Mouse (Mus musculus) macrophage (primary cell): ENCODE data around the gene Rfx5. TPM values are rescaled to one million over a fixed set of nuclear protein-coding genes. Genes with fewer than 3 reads are reported as not detected.
"Not testable (repeated sequence)": the region's sequence is repeated elsewhere in the genome, so short reads cannot be mapped to it uniquely, and the experiment has no call there.

Experiments
- H3K27ac ChIP-seq: fragments of 350-480 bp; formaldehyde crosslinking; 2 replicates; pipeline ENCODE4 v1.9.0; 2021
- H3K36me3 ChIP-seq: fragments of 350-480 bp; formaldehyde crosslinking; 2 replicates; pipeline ENCODE4 v1.9.0; 2021; ENCODE audit errors: inconsistent target
- H3K4me3 ChIP-seq: fragments of 350-480 bp; formaldehyde crosslinking; 2 replicates; pipeline ENCODE4 v1.9.0; 2021; ENCODE audit errors: inconsistent target
- H3K79me2 ChIP-seq: fragments of 350-480 bp; formaldehyde crosslinking; 2 replicates; pipeline ENCODE4 v1.9.0; 2021; ENCODE audit errors: inconsistent target
- WGBS: methylation state at CpG from one replicate; pipeline ENCODE4 v1.1.7; 2026; ENCODE audit warnings: inconsistent platforms; ENCODE audit not compliant: missing documents; 5-methylcytosine and 5-hydroxymethylcytosine counted together
- polyA plus RNA-seq: library from polyadenylated mRNA; stranded (reverse); fragments of 250-400 nt; gene quantifications from 3 replicates; pipeline ENCODE4 v1.2.4, GENCODE M21; 2018; ENCODE audit warnings: inconsistent platforms
- total RNA-seq, 78 experiments: library from RNA; depleted of rRNA; stranded (reverse); fragments of 250-400 nt; gene quantifications; 1 replicate in 9 of 78; 2 replicates in 24 of 78; 3 replicates in 43 of 78; 4 replicates in 2 of 78; pipeline ENCODE4 v1.2.4; 2018; ENCODE audit warnings: inconsistent platforms in 56 of 78

Rfx5 gene
- 10 to 100 TPM; 31.0 to 69.0 (median 40.2) TPM for total RNA-seq (2018; cell fraction: chromatin; rRNA removed)
- 10 to 100 TPM in 5 of 26 experiments, 1 to 10 TPM in 21; 7.2 to 12.4 (median 8.8) TPM for total RNA-seq (2018; cell fraction: cytosol; rRNA removed)
- 10 to 100 TPM; 17.7 to 41.4 (median 29.5) TPM for total RNA-seq (2018; cell fraction: nucleus; rRNA removed)
- polyA plus RNA-seq = 5.6 to 8.0 TPM (median 7.2 TPM) in 3 replicates

DNA sequence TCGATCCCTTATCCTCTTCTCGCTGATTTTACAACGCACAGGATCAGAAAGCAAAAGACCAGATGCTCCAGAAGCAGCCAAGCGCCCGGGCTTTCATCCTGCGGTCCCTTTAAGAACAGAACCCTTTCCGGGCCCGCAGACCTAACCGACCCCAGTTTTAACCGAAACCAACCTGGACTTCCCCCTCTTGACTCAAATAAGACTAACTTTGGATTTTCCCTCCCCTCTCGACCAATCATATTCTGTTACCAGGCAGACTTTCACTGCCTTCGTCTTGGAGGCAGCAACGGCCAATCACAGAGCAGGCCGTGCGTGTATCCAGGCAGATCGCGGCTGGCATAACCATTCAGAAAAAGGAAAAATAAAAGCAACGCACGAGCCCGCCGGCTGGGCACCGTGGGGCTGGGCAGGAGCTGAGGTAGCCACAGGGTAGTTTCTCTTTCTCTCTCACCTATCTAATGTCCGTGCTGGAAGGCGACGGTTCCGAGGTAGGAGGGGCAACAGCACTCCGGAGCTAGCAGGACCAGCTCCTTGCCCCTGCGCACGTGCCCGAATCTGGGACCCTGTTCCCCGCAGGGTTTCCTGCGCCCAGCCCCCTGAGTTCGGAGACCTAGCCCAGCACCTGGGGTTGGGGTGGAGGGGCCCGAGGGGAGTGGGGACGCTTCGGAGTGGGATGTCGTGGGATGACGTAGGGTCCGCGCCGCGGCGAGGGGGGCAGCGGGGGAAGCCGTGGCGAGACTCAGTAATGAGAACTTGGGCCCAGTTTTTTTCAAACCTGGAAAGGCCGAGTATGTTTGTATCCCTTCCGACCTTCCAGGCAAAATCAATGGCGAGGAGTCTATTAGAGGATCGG is at the start of gene Rfx5:
Gene Rfx5, plus strand, starts transcription at position 312 of the 853 bp plus-strand sequence.
- peak within 1 kb of the TSS; percentile 71 for H3K27ac ChIP-seq
- WGBS = under 1% methylated on average over 42 of the region's 50 CpGs
- H3K36me3 ChIP-seq = peaks cover 24% of the 10 kb centered on the region

GRCm38 (mm10) chr3:94904759-94905158 is 49.1 kb upstream of the Rfx5 start:
- not testable (repeated sequence) for H3K36me3 ChIP-seq, H3K4me3 ChIP-seq, H3K27ac ChIP-seq, H3K79me2 ChIP-seq
- WGBS = 78% methylated on average over 3 of the region's 3 CpGs

More for the DNA sequence above, at the start of gene Rfx5:
- H3K4me3 ChIP-seq = peak within 1 kb of the TSS; percentile 67
- no peaks in the 10 kb centered on the region for H3K79me2 ChIP-seq

- 47% methylated on average over 1 of the region's 1 CpGs for WGBS
Measured at GRCm38 (mm10) chr3:94906482-94906881, 47.4 kb upstream of the Rfx5 start.

DNA sequence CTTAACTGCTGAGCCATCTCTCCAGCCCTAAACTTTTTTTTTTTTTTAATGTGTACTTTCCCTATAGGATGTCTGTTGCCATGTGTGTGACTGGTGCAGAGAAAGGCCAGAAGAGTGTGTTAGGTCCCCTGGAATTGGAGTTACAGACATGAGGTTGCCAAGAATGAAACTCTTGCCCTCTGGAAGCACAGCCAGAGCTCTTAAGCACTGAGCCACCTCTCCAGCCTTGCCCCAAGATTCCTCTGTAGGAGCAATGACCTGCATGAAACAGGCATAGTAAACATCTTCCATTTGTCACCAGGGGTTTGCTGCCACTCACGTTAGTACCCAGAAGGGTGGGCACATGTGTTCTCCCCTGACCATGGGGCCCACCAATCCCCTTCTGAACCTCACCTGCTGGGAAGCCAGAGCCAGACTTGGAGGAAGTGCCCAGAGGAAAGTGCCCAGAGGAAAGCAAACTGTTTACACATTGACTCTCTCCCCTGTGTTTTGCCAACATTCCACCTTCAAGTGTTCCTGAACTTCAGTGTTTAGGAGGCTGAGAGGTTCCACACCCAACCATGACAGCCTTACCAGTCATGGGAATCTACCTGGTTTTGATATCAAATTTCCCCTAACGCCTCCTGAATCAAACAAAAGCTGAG is 42.7 kb upstream of the Rfx5 start:
- Histone ChIP-seq H3K4me3 (no peak overlapping the region), H3K36me3 (no peaks in the 10 kb centered on the region), H3K27ac (no peak overlapping the region), H3K79me2 (no peaks in the 10 kb centered on the region)
- 66% methylated on average over 2 of the region's 2 CpGs for WGBS

More at GRCm38 (mm10) chr3:94906482-94906881, 47.4 kb upstream of the Rfx5 start:
- Histone ChIP-seq H3K79me2 (no peaks in the 10 kb centered on the region), H3K4me3 (no peak overlapping the region), H3K36me3 (no peaks in the 10 kb centered on the region), H3K27ac (no peak overlapping the region)

GRCm38 (mm10) chr3:94913801-94914200 is 40.1 kb upstream of the Rfx5 start:
- H3K4me3 ChIP-seq = no peak overlapping the region
- no peaks in the 10 kb centered on the region for H3K36me3 ChIP-seq
- WGBS = 65% methylated on average over 5 of the region's 5 CpGs
- no peaks in the 10 kb centered on the region for H3K79me2 ChIP-seq
- H3K27ac ChIP-seq = no peak overlapping the region

GRCm38 (mm10) chr3:94915903-94916741 is 37.8 kb upstream of the Rfx5 start:
- 41% methylated on average over 7 of the region's 7 CpGs for WGBS
- Histone ChIP-seq H3K4me3 (no peak overlapping the region), H3K79me2 (no peaks in the 10 kb centered on the region), H3K36me3 (no peaks in the 10 kb centered on the region), H3K27ac (no peak overlapping the region)

- Histone ChIP-seq H3K27ac (no peak overlapping the region), H3K79me2 (no peaks in the 10 kb centered on the region), H3K36me3 (no peaks in the 10 kb centered on the region), H3K4me3 (no peak overlapping the region)
- 67% methylated on average over 13 of the region's 14 CpGs for WGBS
Measured at GRCm38 (mm10) chr3:94917816-94918361, 36.0 kb upstream of the Rfx5 start.

DNA sequence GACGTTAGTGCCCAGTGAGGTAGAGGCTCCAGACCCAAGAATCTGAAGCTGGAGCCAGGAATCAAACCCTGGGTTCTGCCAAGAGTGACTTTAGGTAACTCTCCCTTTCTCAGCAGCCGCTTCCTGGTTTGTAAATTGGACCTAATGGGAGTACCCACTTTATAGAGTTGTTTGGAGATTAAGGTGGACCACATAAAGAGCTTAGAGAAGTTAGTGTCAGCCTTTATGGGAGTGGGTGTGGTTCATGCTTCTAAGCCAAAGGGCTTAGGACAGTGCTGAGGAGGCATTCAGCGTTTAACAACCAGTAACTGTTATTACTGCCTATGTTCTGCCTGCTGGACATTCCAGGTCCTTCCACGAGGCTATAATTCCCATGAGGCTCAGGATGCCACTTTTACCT is 35.0 kb upstream of the Rfx5 start:
- Histone ChIP-seq H3K27ac (no peak overlapping the region), H3K4me3 (no peak overlapping the region), H3K36me3 (no peaks in the 10 kb centered on the region), H3K79me2 (no peaks in the 10 kb centered on the region)
- 90% methylated on average over 4 of the region's 4 CpGs for WGBS

- Histone ChIP-seq H3K27ac (no peak overlapping the region), H3K79me2 (no peaks in the 10 kb centered on the region), H3K36me3 (no peaks in the 10 kb centered on the region), H3K4me3 (no peak overlapping the region)
- WGBS = 77% methylated on average over 3 of the region's 3 CpGs
Measured at GRCm38 (mm10) chr3:94921104-94921503, 32.8 kb upstream of the Rfx5 start.

DNA sequence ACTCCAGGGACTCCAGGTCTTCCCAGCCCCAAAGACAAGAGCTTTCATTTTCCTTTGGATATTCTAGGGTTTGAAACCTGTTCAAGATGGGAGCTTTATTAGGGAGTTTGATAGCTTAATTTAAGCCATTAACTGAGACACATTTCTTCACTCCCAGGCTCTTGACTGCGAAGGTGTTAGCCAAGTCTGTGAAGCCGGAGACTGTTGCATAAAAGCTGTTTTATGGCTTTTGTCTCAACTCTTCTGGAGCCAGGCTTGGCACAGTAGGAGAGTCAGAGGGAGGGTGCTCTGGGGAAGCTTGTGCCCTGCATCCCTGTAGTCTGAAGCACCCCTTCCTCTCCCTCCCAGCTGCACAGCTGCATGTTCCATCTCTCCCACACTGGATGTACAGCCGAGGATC is 31.5 kb upstream of the Rfx5 start:
- WGBS = 90% methylated on average over 3 of the region's 3 CpGs
- Histone ChIP-seq H3K79me2 (no peaks in the 10 kb centered on the region), H3K36me3 (no peaks in the 10 kb centered on the region), H3K4me3 (no peak overlapping the region), H3K27ac (no peak overlapping the region)

DNA sequence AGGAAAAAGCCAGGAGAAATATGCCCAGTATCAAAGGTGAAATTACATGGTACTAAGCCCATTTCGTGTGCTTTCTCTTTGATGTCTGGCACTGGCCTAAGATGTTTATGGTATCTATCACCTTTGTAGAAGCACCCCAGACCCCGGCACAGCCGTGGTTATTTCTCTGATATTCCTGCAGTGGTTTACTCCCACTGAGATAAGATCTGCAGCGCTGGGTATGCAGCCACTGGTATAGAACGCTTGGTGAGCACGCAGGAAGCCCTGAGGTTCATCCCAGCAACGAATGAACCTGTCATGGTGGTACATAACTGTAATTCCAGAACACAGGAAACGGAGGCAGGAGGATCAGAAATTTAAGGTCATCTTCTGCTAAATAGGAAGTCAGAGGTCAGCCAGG is 29.2 kb upstream of the Rfx5 start:
- Histone ChIP-seq H3K36me3 (no peaks in the 10 kb centered on the region), H3K4me3 (no peak overlapping the region), H3K27ac (no peak overlapping the region), H3K79me2 (no peaks in the 10 kb centered on the region)
- 58% methylated on average over 7 of the region's 8 CpGs for WGBS

GRCm38 (mm10) chr3:94926301-94926736 is 27.6 kb upstream of the Rfx5 start:
- H3K36me3 ChIP-seq, H3K27ac ChIP-seq, H3K4me3 ChIP-seq, H3K79me2 ChIP-seq: not testable (repeated sequence)
- 76% methylated on average over 4 of the region's 4 CpGs for WGBS

- H3K36me3 ChIP-seq, H3K4me3 ChIP-seq, H3K79me2 ChIP-seq, H3K27ac ChIP-seq: not testable (repeated sequence)
- WGBS = 80% methylated on average over 1 of the region's 4 CpGs
Measured at GRCm38 (mm10) chr3:94928979-94929378, 24.9 kb upstream of the Rfx5 start.
